Mouse (Mus musculus) hindbrain, embryonic 10.5 days (tissue): ENCODE data around the gene Papola. TPM values are rescaled to one million over a fixed set of nuclear protein-coding genes. Genes with fewer than 3 reads are reported as not detected.

Experiments
- DNase-seq: peaks from one replicate; pipeline ENCODE4 v3.0.0-alpha.2; 2017; ENCODE audit warnings: low spot score
- H3K27ac ChIP-seq: fragments of 300-500 bp; sonication (generic); 2 replicates; pipeline ENCODE4 v1.5.1; 2016; ENCODE audit warnings: mild to moderate bottlenecking, moderate library complexity
- H3K27me3 ChIP-seq: fragments of 300-500 bp; sonication (generic); 2 replicates; pipeline ENCODE4 v1.6.1; 2016; ENCODE audit warnings: mild to moderate bottlenecking; ENCODE audit not compliant: poor library complexity, insufficient read depth, severe bottlenecking
- H3K36me3 ChIP-seq: fragments of 300-500 bp; sonication (generic); 2 replicates; pipeline ENCODE4 v1.6.1; 2016; ENCODE audit warnings: mild to moderate bottlenecking, moderate library complexity
- H3K4me1 ChIP-seq: fragments of 300-500 bp; sonication (generic); replicated peaks from 2 replicates; pipeline ENCODE4 v1.6.1; 2016; ENCODE audit warnings: mild to moderate bottlenecking
- H3K4me3 ChIP-seq: fragments of 300-500 bp; sonication (generic); 2 replicates; pipeline ENCODE4 v1.5.1; 2016; ENCODE audit warnings: mild to moderate bottlenecking, moderate library complexity
- H3K9me3 ChIP-seq: fragments of 300-500 bp; sonication (generic); 2 replicates; pipeline ENCODE4 v1.6.1; 2016; ENCODE audit warnings: mild to moderate bottlenecking, moderate library complexity
- WGBS: fragments of 180-500 bp; shearing (Covaris S2); methylation state at CpG from one replicate; pipeline ENCODE4 v1.1.7; 2016; 5-methylcytosine and 5-hydroxymethylcytosine counted together
- polyA plus RNA-seq: library from polyadenylated mRNA; unstranded; fragments of >200 nt; fragmentation: Nextera tagmentation; extraction: Ambion mirVana; gene quantifications from 2 replicates; pipeline ENCODE4 v1.2.1, GENCODE M21; 2016

The Papola gene
- polyA plus RNA-seq, 1 experiment from 2014 or later: 268 TPM

DNA sequence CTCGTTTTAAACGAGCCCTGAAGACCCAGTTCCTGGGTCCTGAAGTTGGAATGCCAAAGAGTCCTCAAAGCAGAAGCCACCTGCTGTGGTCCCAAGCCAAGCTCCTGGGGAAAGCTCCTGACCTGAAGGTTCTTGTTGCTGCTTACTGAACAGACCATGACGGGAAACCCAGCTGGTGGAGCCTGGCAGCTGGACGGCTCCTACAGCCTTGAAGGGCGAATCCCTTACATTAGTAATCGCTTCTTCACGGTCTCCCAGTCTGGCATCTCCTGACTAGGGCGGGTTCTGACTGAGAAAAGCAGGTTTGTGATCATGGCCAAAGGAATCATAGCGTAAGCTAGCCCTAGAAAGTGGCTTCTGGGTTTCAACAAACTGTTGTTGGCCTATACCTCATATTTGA lies 66.2 kb downstream of the Papola start:
- 75% methylated on average over 9 of the region's 9 CpGs for WGBS

DNA sequence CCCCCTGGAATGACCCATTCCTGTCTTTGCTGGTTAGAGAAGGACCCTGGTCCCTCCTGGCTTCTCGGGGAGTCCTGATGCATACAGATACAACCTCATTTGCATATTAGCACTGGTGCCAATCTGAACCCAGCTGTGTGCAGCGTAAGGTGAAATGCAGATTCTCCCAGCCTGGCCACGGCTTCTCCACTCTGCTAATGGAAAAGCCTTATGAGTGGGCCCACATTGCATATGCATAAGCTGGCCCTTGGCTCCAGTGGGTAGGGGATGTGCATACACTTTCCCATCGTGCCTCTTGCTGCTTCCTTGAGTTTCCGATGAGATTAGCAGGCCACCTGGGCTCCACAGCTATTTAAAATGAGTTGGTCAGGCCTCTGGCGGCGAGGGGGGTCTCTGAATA lies 68.3 kb downstream of the Papola start:
- H3K27ac ChIP-seq: no peak overlapping the region
- DNase-seq: no peak
- H3K36me3 ChIP-seq: no peaks in the 10 kb centered on the region; the same call in 1 of the 2 replicates
- WGBS: 60% methylated on average over 7 of the region's 7 CpGs
- peaks cover 53% of the 10 kb centered on the region for H3K4me1 ChIP-seq
- no peaks in the 10 kb centered on the region for H3K27me3 ChIP-seq
- H3K4me3 ChIP-seq: no peak overlapping the region
- no peaks in the 10 kb centered on the region for H3K9me3 ChIP-seq

More for the DNA sequence above, 66.2 kb downstream of the Papola start:
- H3K27me3 ChIP-seq: no peaks in the 10 kb centered on the region
- DNase-seq: no peak
- H3K4me3 ChIP-seq: no peak overlapping the region
- no peak overlapping the region for H3K27ac ChIP-seq
- H3K9me3 ChIP-seq: no peaks in the 10 kb centered on the region
- peaks cover 47% of the 10 kb centered on the region for H3K4me1 ChIP-seq
- H3K36me3 ChIP-seq: peaks cover 8% of the 10 kb centered on the region

DNA sequence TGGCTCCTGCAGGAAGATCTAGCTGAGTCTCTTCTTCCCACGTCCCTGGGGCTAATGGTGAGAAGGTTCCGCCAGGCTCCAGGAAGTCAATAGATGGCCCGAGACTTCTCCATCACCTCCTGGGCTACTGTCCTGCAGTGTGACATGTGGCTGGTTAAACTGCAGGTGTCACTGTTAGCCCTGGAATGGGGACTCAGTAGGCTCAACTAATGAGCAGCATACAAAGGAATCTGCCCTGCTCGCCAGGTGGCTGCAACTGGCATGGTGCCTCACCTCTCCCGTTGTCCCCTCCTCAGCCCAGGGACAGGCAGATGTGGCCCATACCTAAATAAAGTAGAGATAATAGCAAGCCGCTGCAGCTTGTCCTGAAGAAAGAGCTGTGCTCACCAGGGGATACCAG lies 70.1 kb downstream of the Papola start:
- H3K27me3 ChIP-seq: no peaks in the 10 kb centered on the region
- H3K36me3 ChIP-seq: no peaks in the 10 kb centered on the region; the same call in 1 of the 2 replicates
- H3K4me3 ChIP-seq: no peak overlapping the region
- WGBS: 36% methylated on average over 6 of the region's 6 CpGs
- H3K4me1 ChIP-seq: peaks cover 42% of the 10 kb centered on the region
- no peak overlapping the region for H3K27ac ChIP-seq
- DNase-seq: no peak
- H3K9me3 ChIP-seq: no peaks in the 10 kb centered on the region

DNA sequence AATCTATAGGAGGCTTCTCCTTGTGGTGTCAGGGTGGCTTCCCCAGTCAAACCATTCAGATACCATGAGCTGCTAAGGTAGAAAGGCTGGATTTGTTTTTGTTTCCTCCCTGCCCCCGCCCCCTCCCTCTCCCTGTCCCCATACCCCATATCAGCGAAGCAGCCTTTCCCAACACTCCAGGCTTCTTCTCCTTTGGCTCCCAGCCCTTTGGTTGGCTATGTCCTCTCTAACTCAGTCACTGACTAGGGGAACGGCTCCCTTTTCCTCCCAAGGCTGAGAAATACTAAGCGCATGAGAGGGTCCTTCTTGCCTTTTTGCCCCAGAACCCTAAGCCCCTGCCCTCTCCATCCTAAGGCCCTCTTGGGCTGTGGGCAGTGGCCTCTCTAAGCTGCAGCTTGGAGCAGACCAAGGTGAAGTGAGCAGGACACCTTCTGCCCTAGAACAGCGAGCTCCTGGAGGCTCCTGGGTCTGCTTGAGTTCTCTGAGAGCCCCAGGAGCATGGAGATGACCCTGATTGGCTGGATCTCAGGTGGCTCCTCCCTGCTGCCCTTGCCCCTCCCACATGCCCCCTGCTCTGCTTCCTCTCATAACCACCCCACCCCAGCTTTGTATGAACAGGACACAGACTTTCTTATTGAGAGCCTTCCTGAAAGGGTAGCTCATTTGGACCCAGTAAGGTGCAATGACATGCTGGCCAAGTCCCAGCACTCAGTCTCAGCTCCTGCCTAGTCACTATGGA lies 73.6 kb downstream of the Papola start:
- 74% methylated on average over 5 of the region's 5 CpGs for WGBS
- Histone ChIP-seq H3K27me3 (no peaks in the 10 kb centered on the region), H3K27ac (no peak overlapping the region), H3K36me3 (no peaks in the 10 kb centered on the region), H3K4me1 (peaks cover 34% of the 10 kb centered on the region), H3K9me3 (no peaks in the 10 kb centered on the region), H3K4me3 (no peak overlapping the region)
- DNase-seq: no peak

DNA sequence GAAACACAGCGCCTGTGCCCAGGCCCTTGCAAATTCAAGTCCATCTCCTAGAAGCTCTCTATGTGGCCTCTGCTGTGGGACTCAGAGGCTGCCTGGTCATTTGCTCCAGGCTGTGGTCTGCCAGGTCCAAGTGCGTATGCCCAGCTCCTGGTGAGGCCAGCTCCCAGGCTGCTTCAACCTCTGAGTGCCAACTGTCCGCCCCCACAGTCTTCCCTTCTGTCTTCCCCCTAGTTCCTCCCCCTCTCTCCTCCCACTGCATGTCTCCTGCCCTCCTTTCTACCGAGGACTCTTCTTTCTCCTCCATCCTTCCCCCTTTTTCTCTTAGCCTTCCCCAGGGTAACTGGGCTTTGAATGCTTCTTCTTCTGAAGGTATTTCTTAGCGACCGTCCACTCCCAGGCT lies 77.6 kb downstream of the Papola start:
- peaks cover 7% of the 10 kb centered on the region for H3K9me3 ChIP-seq
- H3K4me1 ChIP-seq: peaks cover 23% of the 10 kb centered on the region
- no peaks in the 10 kb centered on the region for H3K36me3 ChIP-seq
- peak overlapping the region; percentile 64 for H3K27ac ChIP-seq
- DNase-seq: no peak
- H3K4me3 ChIP-seq: no peak overlapping the region
- 67% methylated on average over 6 of the region's 6 CpGs for WGBS
- no peaks in the 10 kb centered on the region for H3K27me3 ChIP-seq

DNA sequence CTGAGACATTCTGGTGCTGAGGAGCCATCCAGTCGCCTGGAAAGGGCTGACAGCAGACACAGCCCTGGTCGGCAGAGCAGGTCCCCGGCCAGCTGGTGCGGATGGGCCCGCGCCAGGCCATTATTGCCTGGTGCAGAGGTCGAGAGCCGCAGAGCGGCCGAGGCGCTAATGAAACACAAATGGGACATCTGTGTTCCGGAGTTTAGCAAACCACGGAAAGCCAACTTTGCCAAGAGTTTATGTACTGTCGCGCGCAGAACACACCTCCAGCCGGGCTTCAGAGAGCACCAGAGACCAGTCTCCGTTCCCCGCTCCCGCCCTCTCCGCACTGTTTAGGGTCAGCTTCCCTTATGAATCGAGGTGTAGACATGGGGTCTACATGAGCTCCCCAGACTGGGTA lies 78.1 kb downstream of the Papola start:
- Histone ChIP-seq H3K27ac (peak overlapping the region; percentile 64), H3K27me3 (no peaks in the 10 kb centered on the region), H3K36me3 (no peaks in the 10 kb centered on the region), H3K4me1 (peaks cover 19% of the 10 kb centered on the region), H3K4me3 (no peak overlapping the region), H3K9me3 (peaks cover 7% of the 10 kb centered on the region)
- DNase-seq: no peak
- WGBS: 77% methylated on average over 22 of the region's 22 CpGs

DNA sequence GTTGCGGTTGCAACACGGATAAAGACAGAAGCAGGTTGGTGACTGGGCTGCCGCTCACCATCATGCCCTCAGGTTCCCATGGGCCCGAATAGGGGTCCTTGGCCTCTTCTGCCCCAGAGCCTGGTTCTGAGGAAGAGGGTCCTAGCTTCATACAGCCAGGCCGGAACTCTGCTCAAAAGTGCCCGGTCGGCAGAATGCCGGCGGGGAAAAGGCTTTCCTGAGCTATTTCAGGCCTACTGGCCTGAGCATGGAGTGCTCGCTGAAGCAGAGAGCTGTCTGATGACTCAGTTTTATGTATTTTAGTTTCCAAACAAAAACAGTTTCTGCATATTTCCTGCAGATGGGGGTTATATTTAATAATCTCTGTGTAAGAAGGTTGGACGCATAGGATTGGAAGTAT lies 78.9 kb downstream of the Papola start:
- no peak for DNase-seq
- Histone ChIP-seq H3K4me3 (no peak overlapping the region), H3K9me3 (peaks cover 7% of the 10 kb centered on the region), H3K36me3 (no peaks in the 10 kb centered on the region), H3K27me3 (no peaks in the 10 kb centered on the region), H3K27ac (no peak overlapping the region), H3K4me1 (peaks cover 11% of the 10 kb centered on the region)
- 88% methylated on average over 11 of the region's 11 CpGs for WGBS

DNA sequence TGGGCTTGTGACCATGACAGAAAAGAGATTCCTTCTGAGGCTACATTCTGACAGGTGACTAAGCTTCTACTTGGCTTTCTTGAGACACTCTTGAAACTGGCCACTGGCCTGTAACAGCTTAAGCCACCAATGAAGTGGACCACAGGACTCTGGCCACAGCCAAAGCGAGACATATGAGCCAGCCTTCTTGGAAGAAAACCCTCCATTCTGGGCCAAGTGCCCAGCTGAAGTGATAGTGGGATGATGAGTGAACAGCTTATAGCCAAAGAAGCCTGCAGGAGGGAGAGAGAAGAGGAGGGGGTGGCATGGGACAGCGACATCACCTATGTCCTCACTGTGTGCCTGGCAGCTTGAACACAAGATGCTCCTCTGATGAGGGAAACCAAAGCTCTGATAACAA lies 83.2 kb downstream of the Papola start:
- Histone ChIP-seq H3K9me3 (peaks cover 7% of the 10 kb centered on the region), H3K4me3 (no peak overlapping the region), H3K36me3 (no peaks in the 10 kb centered on the region), H3K27ac (no peak overlapping the region), H3K4me1 (peaks cover 15% of the 10 kb centered on the region), H3K27me3 (peaks cover 31% of the 10 kb centered on the region)
- no peak for DNase-seq
- 89% methylated on average over 2 of the region's 2 CpGs for WGBS

DNA sequence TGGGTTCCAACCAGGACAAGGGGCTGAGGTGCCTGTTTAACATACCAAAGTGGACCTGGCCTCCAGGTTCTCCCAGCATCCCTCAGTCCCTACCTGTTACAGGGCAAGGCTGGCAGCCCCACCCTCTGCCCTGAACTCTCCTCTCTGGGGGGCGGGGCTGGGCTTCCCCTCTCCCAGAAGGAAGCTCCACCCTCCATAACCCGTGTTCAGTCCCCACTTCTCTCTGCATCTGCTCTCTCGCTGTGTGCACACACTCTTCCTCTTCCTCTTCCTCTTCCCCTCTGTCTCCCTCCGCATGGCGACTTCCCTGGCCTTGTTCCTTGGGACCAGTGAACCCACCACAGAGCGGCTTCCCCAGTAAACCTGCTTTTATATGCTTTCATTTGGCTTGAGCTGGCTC lies 84.7 kb downstream of the Papola start:
- Histone ChIP-seq H3K4me1 (peaks cover 13% of the 10 kb centered on the region), H3K36me3 (no peaks in the 10 kb centered on the region), H3K9me3 (peaks cover 7% of the 10 kb centered on the region), H3K27me3 (peaks cover 36% of the 10 kb centered on the region), H3K27ac (no peak overlapping the region), H3K4me3 (peak overlapping the region; percentile 9; the same call in 1 of the 2 replicates)
- 30% methylated on average over 6 of the region's 6 CpGs for WGBS
- no peak for DNase-seq

DNA sequence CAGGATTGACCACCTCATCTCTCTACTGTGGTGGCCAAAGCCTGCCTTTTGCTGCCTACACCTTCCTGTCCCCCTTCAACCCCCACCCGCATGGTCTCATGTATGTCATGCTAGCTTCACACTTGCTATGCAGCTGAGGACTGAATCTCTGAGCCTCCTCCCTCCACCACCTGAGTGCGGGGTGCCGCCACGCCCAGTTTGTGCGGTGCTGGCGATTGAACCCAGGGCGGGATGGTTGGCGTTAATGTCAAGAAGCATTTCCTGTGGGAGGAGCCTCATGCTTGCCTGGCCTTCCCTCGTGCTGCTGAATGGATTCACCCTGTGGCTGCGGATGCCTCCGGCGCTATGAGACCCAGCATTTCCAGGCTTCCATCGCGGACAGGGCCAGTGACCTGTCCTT lies 85.2 kb downstream of the Papola start:
- H3K36me3 ChIP-seq: no peaks in the 10 kb centered on the region
- no peak for DNase-seq
- H3K27me3 ChIP-seq: peaks cover 40% of the 10 kb centered on the region
- H3K27ac ChIP-seq: no peak overlapping the region
- peak overlapping the region; percentile 9 for H3K4me3 ChIP-seq
- peaks cover 4% of the 10 kb centered on the region for H3K9me3 ChIP-seq
- 29% methylated on average over 14 of the region's 14 CpGs for WGBS
- peaks cover 13% of the 10 kb centered on the region for H3K4me1 ChIP-seq

DNA sequence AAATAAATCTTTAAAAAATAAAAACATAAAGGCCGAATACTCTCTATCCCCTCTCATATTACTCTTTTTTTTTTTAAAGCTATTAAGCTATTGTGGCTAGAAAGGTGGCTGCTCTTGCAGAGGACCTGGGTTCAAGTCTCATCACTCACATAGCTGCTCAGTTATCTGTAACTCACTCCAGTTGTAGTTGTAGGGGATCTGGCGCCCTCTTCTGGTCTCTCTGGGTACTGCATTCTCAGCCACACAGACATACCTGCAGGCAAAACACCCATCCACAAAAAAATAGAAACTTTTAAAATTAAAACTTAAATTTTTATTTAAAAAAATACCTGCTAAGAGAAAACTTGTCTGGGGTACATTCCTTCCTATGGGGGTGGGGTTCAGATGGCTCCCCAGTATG lies 88.8 kb downstream of the Papola start:
- Histone ChIP-seq H3K9me3 (no peaks in the 10 kb centered on the region), H3K4me3 (no peak overlapping the region), H3K27ac (no peak overlapping the region), H3K36me3 (no peaks in the 10 kb centered on the region), H3K27me3 (peaks cover 64% of the 10 kb centered on the region), H3K4me1 (peaks cover 38% of the 10 kb centered on the region)
- 53% methylated on average over 2 of the region's 2 CpGs for WGBS
- no peak for DNase-seq

DNA sequence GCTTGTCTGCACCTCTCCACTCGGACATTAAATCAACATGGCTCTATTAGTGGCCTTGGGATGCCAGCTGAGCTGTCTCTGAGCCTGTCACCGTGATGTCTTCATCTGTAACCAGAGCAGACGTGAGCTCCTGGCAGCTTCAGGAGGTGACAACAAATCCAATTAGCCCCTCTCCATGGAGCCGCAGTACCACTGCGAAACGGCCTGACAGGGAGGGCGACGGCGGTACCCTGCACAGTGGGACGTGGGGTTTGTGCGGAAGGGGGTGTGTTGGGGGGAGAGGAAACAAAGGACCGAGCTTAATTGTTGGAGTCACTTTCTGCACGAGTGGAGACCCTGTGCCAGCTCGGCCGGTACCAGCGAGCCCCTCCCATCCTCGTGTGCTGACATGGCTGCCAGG lies 90.6 kb downstream of the Papola start:
- Histone ChIP-seq H3K4me3 (no peak overlapping the region), H3K9me3 (peaks cover 12% of the 10 kb centered on the region), H3K27me3 (peaks cover 51% of the 10 kb centered on the region), H3K4me1 (peaks cover 29% of the 10 kb centered on the region), H3K36me3 (no peaks in the 10 kb centered on the region), H3K27ac (no peak overlapping the region)
- WGBS: 18% methylated on average over 17 of the region's 17 CpGs
- peak; percentile 40 for DNase-seq

DNA sequence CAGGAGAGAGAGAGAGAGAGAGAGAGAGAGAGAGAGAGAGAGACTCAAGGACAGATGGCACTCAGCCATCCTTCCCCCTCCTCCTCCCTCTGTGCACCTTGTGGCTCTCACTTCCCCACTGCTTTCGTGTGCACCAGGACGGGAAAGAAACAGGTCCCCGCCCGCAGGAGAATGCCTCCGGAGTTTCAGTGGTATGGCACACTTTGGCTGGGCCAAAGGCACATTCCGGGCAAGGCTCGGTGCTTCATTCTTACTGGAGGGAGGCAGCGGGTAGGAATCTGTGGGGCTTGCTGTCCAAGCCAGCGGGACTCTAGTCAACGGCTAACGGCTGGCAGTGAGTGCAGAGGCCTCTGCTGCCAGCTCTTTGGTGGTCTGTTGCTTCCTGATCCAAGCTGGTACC lies 92.0 kb downstream of the Papola start:
- no peak for DNase-seq
- H3K27ac ChIP-seq: 0 out of 2 replicates have a peak overlapping the region, but pooled peaks have one; percentile 16

More for the DNA sequence above, 92.0 kb downstream of the Papola start:
- H3K9me3 ChIP-seq: peaks cover 14% of the 10 kb centered on the region
- WGBS: 71% methylated on average over 11 of the region's 11 CpGs
- H3K4me1 ChIP-seq: peaks cover 25% of the 10 kb centered on the region
- H3K36me3 ChIP-seq: no peaks in the 10 kb centered on the region
- H3K27me3 ChIP-seq: peaks cover 41% of the 10 kb centered on the region
- no peak overlapping the region for H3K4me3 ChIP-seq
